Mouse (Mus musculus) kidney, adult 2 months (tissue): ENCODE data around the gene Psen2.

Experiments
- CTCF ChIP-seq: fragments of 200-500 bp; conservative IDR thresholded peaks from 2 replicates; pipeline ENCODE4 v1.5.1; 2011; ENCODE audit warnings: low read depth, mild to moderate bottlenecking, control low read depth, low read length, moderate library complexity, mixed read lengths; ENCODE audit not compliant: insufficient read depth, insufficient read length
- POLR2A ChIP-seq: fragments of 200-500 bp; IDR thresholded peaks from one replicate; pipeline ENCODE4 v1.6.1; 2011; ENCODE audit warnings: low read depth, low read length, control low read depth

GRCm38 (mm10) chr1:180250441-180250830 is 12.8 kb downstream of the Psen2 start:
- TF ChIP-seq POLR2A (no peak), CTCF (no peak)
